Mouse (Mus musculus) hindbrain, embryonic 15.5 days (tissue): ENCODE data around the gene Ckm. TPM values are rescaled to one million over a fixed set of nuclear protein-coding genes. Genes with fewer than 3 reads are reported as not detected.

Experiments used
- ATAC-seq: fragments of 200-750 bp; cut with Nextera tagmentation; 2 replicates; pipeline ENCODE4 v1.8.0; 2017; ENCODE audit warnings: low read depth, moderate number of reproducible peaks, moderate TSS enrichment; ENCODE audit not compliant: low FRiP score
- H3K27ac ChIP-seq: fragments of 300-500 bp; sonication (generic); replicated peaks from 2 replicates; pipeline ENCODE4 v1.5.1; 2015; ENCODE audit warnings: mild to moderate bottlenecking, inconsistent platforms
- H3K27me3 ChIP-seq: fragments of 300-500 bp; sonication (generic); 2 replicates; pipeline ENCODE4 v1.6.1; 2015; ENCODE audit warnings: control low read depth, inconsistent platforms
- H3K36me3 ChIP-seq: fragments of 300-500 bp; sonication (generic); 2 replicates; pipeline ENCODE4 v1.6.1; 2015; ENCODE audit warnings: control low read depth, inconsistent platforms
- H3K4me1 ChIP-seq: fragments of 300-500 bp; sonication (generic); replicated peaks from 2 replicates; pipeline ENCODE4 v1.6.1; 2015; ENCODE audit warnings: control low read depth, inconsistent platforms
- H3K4me2 ChIP-seq: fragments of 300-500 bp; sonication (generic); 2 replicates; pipeline ENCODE4 v1.6.1; 2015; ENCODE audit warnings: moderate library complexity, mild to moderate bottlenecking, inconsistent platforms
- H3K4me3 ChIP-seq: fragments of 300-500 bp; sonication (generic); 2 replicates; pipeline ENCODE4 v1.5.1; 2015; ENCODE audit warnings: mild to moderate bottlenecking, inconsistent platforms
- H3K9ac ChIP-seq: fragments of 300-500 bp; sonication (generic); 2 replicates; pipeline ENCODE4 v1.6.1; 2015; ENCODE audit warnings: inconsistent platforms
- H3K9me3 ChIP-seq: fragments of 300-500 bp; sonication (generic); 2 replicates; pipeline ENCODE4 v1.6.1; 2016; ENCODE audit warnings: control low read depth, inconsistent platforms
- WGBS: fragments of 180-500 bp; shearing (Covaris S2); methylation state at CpG from one replicate; pipeline ENCODE4 v1.1.7; 2015; 5-methylcytosine and 5-hydroxymethylcytosine counted together
- polyA plus RNA-seq: library from polyadenylated mRNA; unstranded; fragments of >200 nt; fragmentation: Nextera tagmentation; extraction: Ambion mirVana; gene quantifications from 2 replicates; pipeline ENCODE4 v1.2.1, GENCODE M21; 2015

The Ckm gene
- polyA plus RNA-seq, 1 experiment from 2014 or later: 0.23 TPM

DNA sequence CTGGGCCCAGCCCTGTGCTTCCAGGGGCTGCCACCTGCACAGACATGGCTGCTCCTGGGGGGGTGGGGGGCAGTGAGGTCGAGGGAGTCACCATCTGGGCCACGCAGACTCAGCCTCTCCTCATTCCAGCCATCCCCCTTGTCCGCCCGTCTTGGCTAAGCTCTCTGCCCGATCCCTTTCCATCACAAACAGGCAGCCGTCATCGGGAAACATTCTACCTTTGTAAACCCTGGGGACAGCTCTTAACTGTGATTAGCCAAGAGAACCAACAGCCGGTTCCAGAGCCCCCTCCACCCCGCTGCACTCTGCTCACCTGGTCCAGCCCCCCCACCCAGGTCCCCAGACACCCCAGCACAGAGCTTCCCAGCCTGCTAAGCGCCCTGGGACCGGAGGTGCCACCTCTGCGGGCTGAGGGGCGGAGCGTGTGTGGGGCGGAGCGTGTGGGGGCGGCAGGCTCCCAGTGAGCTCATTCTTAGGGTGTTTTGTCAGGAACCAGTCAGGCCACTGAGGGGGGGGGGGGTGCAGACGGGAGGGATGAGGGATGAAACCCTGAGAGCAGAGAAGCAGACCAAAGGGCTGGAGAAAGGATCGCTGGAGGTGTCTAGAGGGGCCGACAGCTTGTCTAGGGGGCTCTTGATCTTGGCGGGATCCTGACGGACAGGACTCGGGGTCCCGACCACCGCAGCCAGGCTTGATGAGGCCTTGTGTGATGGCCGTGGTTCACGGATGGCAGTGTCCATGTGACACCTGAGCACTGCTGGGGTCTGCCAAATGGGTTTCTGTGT, 4.9 kb upstream of the Ckm start:
- Histone ChIP-seq H3K27ac (no peak overlapping the region), H3K9me3 (no peaks in the 10 kb centered on the region), H3K9ac (peak overlapping the region; percentile 2; the same call in 1 of the 2 replicates), H3K4me3 (peak overlapping the region; percentile 6; the same call in 1 of the 2 replicates), H3K4me2 (peak overlapping the region; percentile 43), H3K4me1 (peaks cover 16% of the 10 kb centered on the region), H3K27me3 (peaks cover 48% of the 10 kb centered on the region), H3K36me3 (peaks cover 10% of the 10 kb centered on the region)
- no peak for ATAC-seq
- WGBS: 4% methylated on average over 26 of the region's 27 CpGs

GRCm38 (mm10) chr7:19400946-19401345, 3.6 kb upstream of the Ckm start:
- no peaks in the 10 kb centered on the region for H3K9me3 ChIP-seq
- WGBS: 81% methylated on average over 4 of the region's 4 CpGs
- H3K4me3 ChIP-seq: no peak overlapping the region
- ATAC-seq: no peak
- H3K9ac ChIP-seq: no peak overlapping the region
- H3K36me3 ChIP-seq: no peaks in the 10 kb centered on the region
- H3K4me1 ChIP-seq: peaks cover 19% of the 10 kb centered on the region
- H3K27me3 ChIP-seq: peaks cover 53% of the 10 kb centered on the region
- no peak overlapping the region for H3K27ac ChIP-seq
- H3K4me2 ChIP-seq: no peak overlapping the region

DNA sequence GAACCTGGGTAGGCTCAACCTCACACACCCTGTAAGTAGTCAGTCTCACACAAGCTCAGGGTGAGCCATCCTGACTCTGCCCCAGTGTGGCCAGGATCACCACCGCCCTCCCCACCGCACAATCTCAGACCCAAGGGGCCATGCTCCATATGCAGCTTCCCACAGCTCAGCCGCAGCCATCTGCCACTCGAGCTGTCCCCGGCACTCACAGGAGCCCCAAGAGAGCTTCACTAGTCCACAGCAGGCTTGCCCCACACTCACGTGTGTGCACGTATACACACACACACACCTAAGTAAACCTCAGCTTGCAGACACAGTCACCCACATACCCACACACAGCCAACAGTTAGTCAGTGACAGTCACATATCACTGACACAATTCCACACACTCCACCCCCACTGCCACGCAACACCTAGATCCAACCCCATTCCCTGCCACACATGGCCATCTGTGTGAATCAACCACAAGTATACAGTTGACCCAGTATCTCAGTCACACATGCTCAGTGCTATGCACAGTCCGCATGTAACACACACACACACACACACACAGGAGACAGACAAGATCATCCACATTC, 2.0 kb upstream of the Ckm start:
- WGBS: 64% methylated on average over 9 of the region's 9 CpGs
- no peaks in the 10 kb centered on the region for H3K9me3 ChIP-seq
- H3K36me3 ChIP-seq: no peaks in the 10 kb centered on the region
- H3K27ac ChIP-seq: no peak overlapping the region
- H3K4me1 ChIP-seq: peaks cover 19% of the 10 kb centered on the region
- no peak overlapping the region for H3K4me2 ChIP-seq
- H3K27me3 ChIP-seq: peaks cover 55% of the 10 kb centered on the region
- H3K4me3 ChIP-seq: no peak overlapping the region
- ATAC-seq: no peak
- no peak overlapping the region for H3K9ac ChIP-seq

- Histone ChIP-seq H3K27ac (no peak within 1 kb of the TSS), H3K4me1 (peaks cover 19% of the 10 kb centered on the region), H3K36me3 (no peaks in the 10 kb centered on the region), H3K4me2 (peak within 1 kb of the TSS; percentile 98), H3K9ac (peak within 1 kb of the TSS; percentile 41; the same call in 1 of the 2 replicates), H3K27me3 (peaks cover 55% of the 10 kb centered on the region), H3K4me3 (peak within 1 kb of the TSS; percentile 54), H3K9me3 (no peaks in the 10 kb centered on the region)
- peak; percentile 21; the same call in 1 of the 2 replicates for ATAC-seq
- under 1% methylated on average over 47 of the region's 62 CpGs for WGBS
These were observed 762 bp upstream of the Ckm start, which contains the start of gene Klc3 for GRCm38 (mm10) chr7:19403731-19404296. TSS of gene Klc3 (minus strand) at chr7:19404104.

- peaks cover 44% of the 10 kb centered on the region for H3K27me3 ChIP-seq
- WGBS: 4% methylated on average over 19 of the region's 19 CpGs
These were observed 841 bp downstream of the Ckm start for GRCm38 (mm10) chr7:19405417-19405816.

DNA sequence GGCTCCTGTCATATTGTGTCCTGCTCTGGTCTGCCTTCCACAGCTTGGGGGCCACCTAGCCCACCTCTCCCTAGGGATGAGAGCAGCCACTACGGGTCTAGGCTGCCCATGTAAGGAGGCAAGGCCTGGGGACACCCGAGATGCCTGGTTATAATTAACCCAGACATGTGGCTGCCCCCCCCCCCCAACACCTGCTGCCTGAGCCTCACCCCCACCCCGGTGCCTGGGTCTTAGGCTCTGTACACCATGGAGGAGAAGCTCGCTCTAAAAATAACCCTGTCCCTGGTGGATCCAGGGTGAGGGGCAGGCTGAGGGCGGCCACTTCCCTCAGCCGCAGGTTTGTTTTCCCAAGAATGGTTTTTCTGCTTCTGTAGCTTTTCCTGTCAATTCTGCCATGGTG, 5.2 kb downstream of the Ckm start:
- ATAC-seq: no peak
- Histone ChIP-seq H3K27ac (no peak overlapping the region), H3K9me3 (no peaks in the 10 kb centered on the region; the same call in 1 of the 2 replicates), H3K36me3 (no peaks in the 10 kb centered on the region), H3K9ac (no peak overlapping the region), H3K4me3 (no peak overlapping the region), H3K4me1 (peaks cover 3% of the 10 kb centered on the region), H3K27me3 (peaks cover 8% of the 10 kb centered on the region), H3K4me2 (no peak overlapping the region)
- 65% methylated on average over 6 of the region's 6 CpGs for WGBS

More at GRCm38 (mm10) chr7:19405417-19405816, 841 bp downstream of the Ckm start:
- Histone ChIP-seq H3K27ac (no peak overlapping the region), H3K36me3 (no peaks in the 10 kb centered on the region), H3K9ac (no peak overlapping the region), H3K4me3 (0 out of 2 replicates have a peak overlapping the region, but pooled peaks have one; percentile 11), H3K4me1 (peaks cover 12% of the 10 kb centered on the region), H3K9me3 (no peaks in the 10 kb centered on the region), H3K4me2 (peak overlapping the region; percentile 46)
- ATAC-seq: peak; percentile 57

DNA sequence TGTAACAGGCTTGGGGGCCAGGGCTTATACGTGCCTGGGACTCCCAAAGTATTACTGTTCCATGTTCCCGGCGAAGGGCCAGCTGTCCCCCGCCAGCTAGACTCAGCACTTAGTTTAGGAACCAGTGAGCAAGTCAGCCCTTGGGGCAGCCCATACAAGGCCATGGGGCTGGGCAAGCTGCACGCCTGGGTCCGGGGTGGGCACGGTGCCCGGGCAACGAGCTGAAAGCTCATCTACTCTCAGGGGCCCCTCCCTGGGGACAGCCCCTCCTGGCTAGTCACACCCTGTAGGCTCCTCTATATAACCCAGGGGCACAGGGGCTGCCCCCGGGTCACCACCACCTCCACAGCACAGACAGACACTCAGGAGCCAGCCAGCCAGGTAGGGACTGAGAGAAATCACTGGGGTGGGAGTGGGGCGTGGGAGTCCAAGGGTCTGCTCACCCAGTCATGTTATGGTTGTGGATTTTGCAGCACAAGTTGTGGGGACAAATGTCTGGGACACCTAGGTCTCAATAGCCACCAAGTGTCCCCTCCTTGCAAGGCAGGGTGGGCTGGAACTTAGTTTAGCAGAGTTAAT, 6.3 kb downstream of the Ckm start:
- Histone ChIP-seq H3K4me3 (no peak overlapping the region), H3K27ac (no peak overlapping the region), H3K36me3 (no peaks in the 10 kb centered on the region), H3K4me2 (no peak overlapping the region), H3K4me1 (no peaks in the 10 kb centered on the region), H3K9ac (no peak overlapping the region), H3K27me3 (peaks cover 7% of the 10 kb centered on the region; the same call in 1 of the 2 replicates), H3K9me3 (no peaks in the 10 kb centered on the region; the same call in 1 of the 2 replicates)
- 83% methylated on average over 11 of the region's 11 CpGs for WGBS
- ATAC-seq: no peak

DNA sequence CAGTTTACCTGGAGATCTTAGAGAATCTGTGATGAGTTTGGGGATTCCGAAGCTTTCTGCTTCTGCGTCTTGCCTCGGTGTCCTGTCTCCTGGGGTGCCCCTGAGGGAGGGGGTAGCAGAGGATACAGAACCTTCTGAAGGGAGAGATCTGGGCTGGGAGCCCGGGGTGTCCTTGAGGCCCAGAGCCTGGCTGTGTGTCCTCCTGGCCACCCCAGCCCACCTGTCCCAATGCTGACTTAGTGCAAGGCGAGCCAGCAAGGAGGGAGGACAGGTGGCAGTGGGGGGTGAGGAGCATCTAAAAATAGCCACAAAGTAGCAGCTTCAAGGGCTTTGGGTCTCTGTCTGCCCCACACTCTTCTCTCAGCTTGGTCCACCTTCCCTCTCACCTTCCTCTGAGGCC, 7.2 kb downstream of the Ckm start:
- no peak overlapping the region for H3K4me3 ChIP-seq
- ATAC-seq: no peak
- no peak overlapping the region for H3K4me2 ChIP-seq
- no peak overlapping the region for H3K27ac ChIP-seq
- no peak overlapping the region for H3K9ac ChIP-seq
- no peaks in the 10 kb centered on the region for H3K4me1 ChIP-seq
- no peaks in the 10 kb centered on the region; the same call in 1 of the 2 replicates for H3K9me3 ChIP-seq
- peaks cover 10% of the 10 kb centered on the region; the same call in 1 of the 2 replicates for H3K27me3 ChIP-seq
- 90% methylated on average over 5 of the region's 5 CpGs for WGBS
- H3K36me3 ChIP-seq: no peaks in the 10 kb centered on the region

GRCm38 (mm10) chr7:19413525-19413924, 8.9 kb downstream of the Ckm start:
- no peaks in the 10 kb centered on the region; the same call in 1 of the 2 replicates for H3K9me3 ChIP-seq
- ATAC-seq: no peak
- no peak overlapping the region for H3K4me2 ChIP-seq
- H3K27me3 ChIP-seq: peaks cover 27% of the 10 kb centered on the region
- H3K36me3 ChIP-seq: no peaks in the 10 kb centered on the region
- H3K9ac ChIP-seq: no peak overlapping the region
- 88% methylated on average over 3 of the region's 3 CpGs for WGBS
- no peak overlapping the region for H3K4me3 ChIP-seq
- H3K27ac ChIP-seq: no peak overlapping the region
- no peaks in the 10 kb centered on the region for H3K4me1 ChIP-seq

GRCm38 (mm10) chr7:19416590-19416989, 12.0 kb downstream of the Ckm start:
- Histone ChIP-seq H3K4me2 (no peak overlapping the region), H3K27ac (no peak overlapping the region), H3K9ac (no peak overlapping the region), H3K9me3 (no peaks in the 10 kb centered on the region; the same call in 1 of the 2 replicates), H3K36me3 (no peaks in the 10 kb centered on the region), H3K4me1 (peaks cover 11% of the 10 kb centered on the region; the same call in 1 of the 2 replicates), H3K4me3 (no peak overlapping the region), H3K27me3 (peaks cover 53% of the 10 kb centered on the region)
- ATAC-seq: no peak
- 85% methylated on average over 15 of the region's 15 CpGs for WGBS

DNA sequence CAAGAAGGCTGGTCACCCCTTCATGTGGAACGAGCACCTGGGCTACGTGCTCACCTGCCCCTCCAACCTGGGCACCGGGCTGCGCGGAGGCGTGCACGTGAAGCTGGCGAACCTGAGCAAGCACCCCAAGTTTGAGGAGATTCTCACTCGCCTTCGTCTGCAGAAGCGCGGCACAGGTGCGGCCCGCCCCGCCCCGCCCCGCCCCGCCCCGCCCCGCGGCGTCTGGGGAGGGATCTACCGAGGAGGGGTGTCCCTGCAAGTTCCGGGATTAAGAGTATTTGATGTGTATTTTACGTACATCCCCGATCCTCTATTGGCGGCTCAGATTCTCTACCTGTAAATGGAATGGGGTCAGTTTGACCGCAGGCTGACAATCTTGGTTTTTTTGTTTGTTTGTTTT, 15.5 kb downstream of the Ckm start:
- Histone ChIP-seq H3K27me3 (peaks cover 48% of the 10 kb centered on the region), H3K4me3 (no peak overlapping the region), H3K36me3 (no peaks in the 10 kb centered on the region), H3K27ac (no peak overlapping the region), H3K4me1 (peaks cover 11% of the 10 kb centered on the region; the same call in 1 of the 2 replicates), H3K9me3 (no peaks in the 10 kb centered on the region), H3K9ac (no peak overlapping the region), H3K4me2 (peak overlapping the region; percentile 18)
- WGBS: 9% methylated on average over 28 of the region's 28 CpGs
- no peak for ATAC-seq
